Mouse (Mus musculus): ENCODE measurements around the gene Alkbh1. TPM values are rescaled to one million over a fixed set of nuclear protein-coding genes. Genes with fewer than 3 reads are reported as not detected.
A peak's percentile ranks its signal among the peaks of the same experiment; 100 is the strongest.
"Not testable (repeated sequence)": the region's sequence is repeated elsewhere in the genome, so short reads cannot be mapped to it uniquely, and the experiment has no call there.

The Alkbh1 gene
- polyA plus RNA-seq (2014; fragmentation: Nextera tagmentation; extraction: Ambion mirVana), result 39.6 and 52.6 TPM in 2 replicates

- Histone ChIP-seq H3K4me3 (ENCODE audit: low read depth, low read length) (peak within 1 kb of the TSS; percentile 99), H3K36me3 (ENCODE audit: control insufficient read depth, insufficient read depth, low read length) (peaks cover 25% of the 10 kb centered on the region), H3K9ac (ENCODE audit: low read depth, low read length) (peak within 1 kb of the TSS; percentile 98), H3K27ac (ENCODE audit: low read depth, low read length) (peak within 1 kb of the TSS; percentile 89), H3K4me2 (peak within 1 kb of the TSS; percentile 83), H3K9me3 (replicated peaks; ENCODE audit: control insufficient read depth, low read length) (no peaks in the 10 kb centered on the region), H3K27me3 (ENCODE audit: control insufficient read depth, insufficient read depth, low read length) (no peaks in the 10 kb centered on the region), H3K4me1 (ENCODE audit: control insufficient read depth, insufficient read depth, low read length) (peaks cover 8% of the 10 kb centered on the region)
- ATAC-seq (replicated peaks; ENCODE audit: insufficient number of reproducible peaks, low FRiP score, low TSS enrichment), result peak; percentile 82
- WGBS (ENCODE audit: insufficient replicate concordance), result under 1% methylated on average over 28 of the region's 28 CpGs
Observed at GRCm38 (mm10) chr12:87443700-87444122, at the start of gene Alkbh1, which contains the start of gene Slirp. Alkbh1 (minus strand) TSS chr12:87444017. Slirp (plus strand) TSS chr12:87443896.

GRCm38 (mm10) chr12:87488683-87489082 is 44.9 kb upstream of the Alkbh1 start:
- not testable (repeated sequence) for H3K27ac ChIP-seq (ENCODE audit: low read depth, low read length); H3K4me1 ChIP-seq (ENCODE audit: control insufficient read depth, insufficient read depth, low read length); H3K4me3 ChIP-seq (ENCODE audit: low read depth, low read length); H3K9ac ChIP-seq (ENCODE audit: low read depth, low read length); ATAC-seq (replicated peaks; ENCODE audit: insufficient number of reproducible peaks, low FRiP score, low TSS enrichment); H3K9me3 ChIP-seq (replicated peaks; ENCODE audit: control insufficient read depth, low read length); H3K36me3 ChIP-seq (ENCODE audit: control insufficient read depth, insufficient read depth, low read length); H3K27me3 ChIP-seq (ENCODE audit: control insufficient read depth, insufficient read depth, low read length); H3K4me2 ChIP-seq
- WGBS (ENCODE audit: insufficient replicate concordance), result 51% methylated on average over 2 of the region's 2 CpGs

- H3K9ac ChIP-seq (ENCODE audit: low read depth, low read length); H3K27ac ChIP-seq (ENCODE audit: low read depth, low read length); H3K4me3 ChIP-seq (ENCODE audit: low read depth, low read length); H3K4me2 ChIP-seq; H3K27me3 ChIP-seq (ENCODE audit: control insufficient read depth, insufficient read depth, low read length); H3K36me3 ChIP-seq (ENCODE audit: control insufficient read depth, insufficient read depth, low read length); H3K4me1 ChIP-seq (ENCODE audit: control insufficient read depth, insufficient read depth, low read length); H3K9me3 ChIP-seq (replicated peaks; ENCODE audit: control insufficient read depth, low read length): not testable (repeated sequence)
- 81% methylated on average over 5 of the region's 5 CpGs for WGBS (ENCODE audit: insufficient replicate concordance)
- 0 out of 2 replicates have a peak, but pooled peaks have one; percentile 10 for ATAC-seq (replicated peaks; ENCODE audit: insufficient number of reproducible peaks, low FRiP score, low TSS enrichment)
Observed at GRCm38 (mm10) chr12:87482482-87482881, 38.7 kb upstream of the Alkbh1 start.

GRCm38 (mm10) chr12:87474756-87475155 is 30.9 kb upstream of the Alkbh1 start:
- H3K27ac ChIP-seq (ENCODE audit: low read depth, low read length), result no peak overlapping the region
- ATAC-seq (replicated peaks; ENCODE audit: insufficient number of reproducible peaks, low FRiP score, low TSS enrichment), result no peak
- H3K9ac ChIP-seq (ENCODE audit: low read depth, low read length), result no peak overlapping the region
- H3K36me3 ChIP-seq (ENCODE audit: control insufficient read depth, insufficient read depth, low read length), result no peaks in the 10 kb centered on the region
- no peaks in the 10 kb centered on the region for H3K9me3 ChIP-seq (replicated peaks; ENCODE audit: control insufficient read depth, low read length)
- peaks cover 10% of the 10 kb centered on the region for H3K4me1 ChIP-seq (ENCODE audit: control insufficient read depth, insufficient read depth, low read length)
- H3K27me3 ChIP-seq (ENCODE audit: control insufficient read depth, insufficient read depth, low read length), result no peaks in the 10 kb centered on the region
- no peak overlapping the region for H3K4me3 ChIP-seq (ENCODE audit: low read depth, low read length)
- no peak overlapping the region for H3K4me2 ChIP-seq
- WGBS (ENCODE audit: insufficient replicate concordance), result 71% methylated on average over 3 of the region's 3 CpGs

- peak within 1 kb of the TSS; percentile 96 for H3K9ac ChIP-seq (ENCODE audit: low read depth, low read length)
- H3K27ac ChIP-seq (ENCODE audit: low read depth, low read length), result peak within 1 kb of the TSS; percentile 81
- H3K4me1 ChIP-seq (ENCODE audit: control insufficient read depth, insufficient read depth, low read length), result peaks cover 10% of the 10 kb centered on the region
- WGBS (ENCODE audit: insufficient replicate concordance), result 3% methylated on average over 45 of the region's 45 CpGs
- no peaks in the 10 kb centered on the region for H3K27me3 ChIP-seq (ENCODE audit: control insufficient read depth, insufficient read depth, low read length)
- peaks cover 5% of the 10 kb centered on the region for H3K36me3 ChIP-seq (ENCODE audit: control insufficient read depth, insufficient read depth, low read length)
- no peaks in the 10 kb centered on the region for H3K9me3 ChIP-seq (replicated peaks; ENCODE audit: control insufficient read depth, low read length)
- H3K4me3 ChIP-seq (ENCODE audit: low read depth, low read length), result peak within 1 kb of the TSS; percentile 82
- peak; percentile 89 for ATAC-seq (replicated peaks; ENCODE audit: insufficient number of reproducible peaks, low FRiP score, low TSS enrichment)
- H3K4me2 ChIP-seq, result peak within 1 kb of the TSS; percentile 71
Observed at GRCm38 (mm10) chr12:87471964-87472786, 28.4 kb upstream of the Alkbh1 start, which contains the start of gene Snw1. Snw1 (minus strand) TSS chr12:87472274.

GRCm38 (mm10) chr12:87471421-87471963 is 27.7 kb upstream of the Alkbh1 start:
- under 1% methylated on average over 19 of the region's 19 CpGs for WGBS (ENCODE audit: insufficient replicate concordance)
- no peak for ATAC-seq (replicated peaks; ENCODE audit: insufficient number of reproducible peaks, low FRiP score, low TSS enrichment)
- Histone ChIP-seq H3K9ac (ENCODE audit: low read depth, low read length) (peak overlapping the region; percentile 96), H3K4me1 (ENCODE audit: control insufficient read depth, insufficient read depth, low read length) (peaks cover 10% of the 10 kb centered on the region), H3K27ac (ENCODE audit: low read depth, low read length) (peak overlapping the region; percentile 81), H3K4me2 (peak overlapping the region; percentile 71), H3K36me3 (ENCODE audit: control insufficient read depth, insufficient read depth, low read length) (peaks cover 5% of the 10 kb centered on the region), H3K9me3 (replicated peaks; ENCODE audit: control insufficient read depth, low read length) (no peaks in the 10 kb centered on the region), H3K27me3 (ENCODE audit: control insufficient read depth, insufficient read depth, low read length) (no peaks in the 10 kb centered on the region), H3K4me3 (ENCODE audit: low read depth, low read length) (peak overlapping the region; percentile 82)

- H3K4me3 ChIP-seq (ENCODE audit: low read depth, low read length), result peak overlapping the region; percentile 82
- H3K27ac ChIP-seq (ENCODE audit: low read depth, low read length), result no peak overlapping the region
- no peaks in the 10 kb centered on the region for H3K9me3 ChIP-seq (replicated peaks; ENCODE audit: control insufficient read depth, low read length)
- H3K9ac ChIP-seq (ENCODE audit: low read depth, low read length), result no peak overlapping the region
- peaks cover 5% of the 10 kb centered on the region for H3K36me3 ChIP-seq (ENCODE audit: control insufficient read depth, insufficient read depth, low read length)
- H3K27me3 ChIP-seq (ENCODE audit: control insufficient read depth, insufficient read depth, low read length), result no peaks in the 10 kb centered on the region
- ATAC-seq (replicated peaks; ENCODE audit: insufficient number of reproducible peaks, low FRiP score, low TSS enrichment), result no peak
- H3K4me2 ChIP-seq, result peak overlapping the region; percentile 71
- peaks cover 10% of the 10 kb centered on the region for H3K4me1 ChIP-seq (ENCODE audit: control insufficient read depth, insufficient read depth, low read length)
- WGBS (ENCODE audit: insufficient replicate concordance), result 65% methylated on average over 7 of the region's 7 CpGs
Observed at GRCm38 (mm10) chr12:87470263-87471136, 26.7 kb upstream of the Alkbh1 start.

GRCm38 (mm10) chr12:87464678-87465297 is 21.0 kb upstream of the Alkbh1 start:
- Histone ChIP-seq H3K4me3 (ENCODE audit: low read depth, low read length) (no peak overlapping the region), H3K27me3 (ENCODE audit: control insufficient read depth, insufficient read depth, low read length) (no peaks in the 10 kb centered on the region), H3K36me3 (ENCODE audit: control insufficient read depth, insufficient read depth, low read length) (peaks cover 19% of the 10 kb centered on the region), H3K27ac (ENCODE audit: low read depth, low read length) (no peak overlapping the region), H3K9ac (ENCODE audit: low read depth, low read length) (no peak overlapping the region), H3K4me2 (no peak overlapping the region), H3K4me1 (ENCODE audit: control insufficient read depth, insufficient read depth, low read length) (no peaks in the 10 kb centered on the region), H3K9me3 (replicated peaks; ENCODE audit: control insufficient read depth, low read length) (no peaks in the 10 kb centered on the region)
- 0 out of 2 replicates have a peak, but pooled peaks have one; percentile 59 for ATAC-seq (replicated peaks; ENCODE audit: insufficient number of reproducible peaks, low FRiP score, low TSS enrichment)
- 82% methylated on average over 6 of the region's 6 CpGs for WGBS (ENCODE audit: insufficient replicate concordance)
